Mouse (Mus musculus) ES-Bruce4 (cell line): Measurements from ENCODE around the gene Pfkm. TPM values are rescaled to one million over a fixed set of nuclear protein-coding genes. Genes with fewer than 3 reads are reported as not detected.

Source experiments
- H3K27ac ChIP-seq: 2 replicates; pipeline ENCODE4 v1.5.1; 2012; ENCODE audit warnings: low read length, inconsistent platforms; ENCODE audit not compliant: insufficient read depth
- H3K27me3 ChIP-seq: 2 replicates; pipeline ENCODE4 v1.6.1; 2012; ENCODE audit warnings: mild to moderate bottlenecking, low read length, inconsistent platforms; ENCODE audit not compliant: control insufficient read depth, poor library complexity, insufficient read depth, severe bottlenecking
- H3K36me3 ChIP-seq: 2 replicates; pipeline ENCODE4 v1.6.1; 2012; ENCODE audit warnings: inconsistent platforms, mild to moderate bottlenecking, low read length, moderate library complexity; ENCODE audit not compliant: control insufficient read depth, poor library complexity, insufficient read depth, severe bottlenecking
- H3K4me1 ChIP-seq: one replicate; pipeline ENCODE4 v1.8.1; 2011; ENCODE audit warnings: low read length; ENCODE audit not compliant: control insufficient read depth, insufficient read depth
- H3K4me3 ChIP-seq: 2 replicates; pipeline ENCODE4 v1.5.1; 2011; ENCODE audit warnings: low read depth, mild to moderate bottlenecking, low read length
- H3K9ac ChIP-seq: 2 replicates; pipeline ENCODE4 v1.6.1; 2012; ENCODE audit warnings: low read depth, mild to moderate bottlenecking, inconsistent platforms; ENCODE audit not compliant: poor library complexity, severe bottlenecking
- H3K9me3 ChIP-seq: replicated peaks from 2 replicates; pipeline ENCODE4 v1.6.1; 2012; ENCODE audit warnings: mild to moderate bottlenecking, low read length, inconsistent platforms; ENCODE audit not compliant: control insufficient read depth, poor library complexity, insufficient read depth, severe bottlenecking
- CTCF ChIP-seq: IDR thresholded peaks from one replicate; pipeline ENCODE4 v1.8.1; 2011; ENCODE audit warnings: low read depth, low read length
- EP300 ChIP-seq: IDR thresholded peaks from 2 replicates; pipeline ENCODE4 v1.6.1; 2011; ENCODE audit warnings: low read depth, low read length; ENCODE audit not compliant: insufficient read depth
- POLR2A ChIP-seq: IDR thresholded peaks from one replicate; pipeline ENCODE4 v1.8.1; 2011; ENCODE audit warnings: low read length; ENCODE audit not compliant: insufficient read depth
- polyA plus RNA-seq: library from polyadenylated mRNA; stranded (reverse); fragments of >200 nt; gene quantifications from 2 replicates; pipeline ENCODE4 v1.2.4, GENCODE M21; 2011; ENCODE audit warnings: low read depth; ENCODE audit not compliant: missing spikeins, insufficient read depth, insufficient read length

Pfkm gene
- polyA plus RNA-seq, 1 experiment: 39.8 TPM

- TF ChIP-seq EP300: no peak
- no peak for TF ChIP-seq POLR2A
- TF ChIP-seq CTCF: no peak
- no peak overlapping the region for H3K27ac ChIP-seq
- H3K4me1 ChIP-seq: no peaks in the 10 kb centered on the region
- H3K4me3 ChIP-seq: no peak overlapping the region
- peaks cover 13% of the 10 kb centered on the region for H3K36me3 ChIP-seq
- no peak overlapping the region for H3K9ac ChIP-seq
- no peaks in the 10 kb centered on the region for H3K9me3 ChIP-seq
- H3K27me3 ChIP-seq: no peaks in the 10 kb centered on the region
These were observed 44.5 kb downstream of the Pfkm start for GRCm38 (mm10) chr15:98136871-98137270.

GRCm38 (mm10) chr15:98139763-98140162 is 47.4 kb downstream of the Pfkm start:
- Histone ChIP-seq H3K9me3 (no peaks in the 10 kb centered on the region), H3K9ac (no peak overlapping the region), H3K27me3 (no peaks in the 10 kb centered on the region), H3K4me1 (no peaks in the 10 kb centered on the region), H3K27ac (no peak overlapping the region), H3K36me3 (peaks cover 13% of the 10 kb centered on the region), H3K4me3 (no peak overlapping the region)
- TF ChIP-seq CTCF: no peak
- no peak for TF ChIP-seq POLR2A
- no peak for TF ChIP-seq EP300

DNA sequence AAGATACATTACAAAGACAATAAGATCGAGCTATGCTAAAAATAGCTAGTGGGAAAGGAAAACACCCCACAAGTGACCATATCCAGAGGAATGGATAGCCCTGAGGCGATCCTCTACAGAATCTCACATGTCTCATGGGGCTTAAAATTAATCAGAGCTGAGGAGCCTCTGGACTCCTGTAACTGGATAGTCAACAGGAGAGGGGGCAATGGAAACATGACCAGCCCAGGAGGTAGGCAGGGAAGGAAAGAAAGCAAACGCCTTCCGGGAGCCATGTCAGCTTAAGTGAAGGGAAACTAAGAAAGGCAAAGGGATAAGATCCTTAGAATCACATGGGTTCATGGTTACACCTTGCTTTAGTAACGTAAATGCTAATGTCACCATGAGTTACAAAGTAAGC is 48.4 kb downstream of the Pfkm start:
- H3K9me3 ChIP-seq: no peaks in the 10 kb centered on the region
- TF ChIP-seq EP300 (no peak), POLR2A (no peak), CTCF (no peak)
- no peak overlapping the region for H3K27ac ChIP-seq
- no peaks in the 10 kb centered on the region for H3K27me3 ChIP-seq
- peaks cover 9% of the 10 kb centered on the region for H3K36me3 ChIP-seq
- no peak overlapping the region for H3K4me3 ChIP-seq
- H3K4me1 ChIP-seq: no peaks in the 10 kb centered on the region
- H3K9ac ChIP-seq: no peak overlapping the region

- H3K27ac ChIP-seq: no peak overlapping the region
- H3K27me3 ChIP-seq: no peaks in the 10 kb centered on the region
- H3K9ac ChIP-seq: no peak overlapping the region
- H3K4me1 ChIP-seq: no peaks in the 10 kb centered on the region
- H3K9me3 ChIP-seq: no peaks in the 10 kb centered on the region
- H3K36me3 ChIP-seq: peaks cover 9% of the 10 kb centered on the region
- no peak overlapping the region for H3K4me3 ChIP-seq
- TF ChIP-seq CTCF (no peak), POLR2A (no peak), EP300 (no peak)
These were observed 50.1 kb downstream of the Pfkm start for GRCm38 (mm10) chr15:98142515-98142914.

GRCm38 (mm10) chr15:98144861-98145507 is 52.6 kb downstream of the Pfkm start:
- peaks cover 2% of the 10 kb centered on the region for H3K4me1 ChIP-seq
- peak overlapping the region; percentile 87 for H3K9ac ChIP-seq
- no peaks in the 10 kb centered on the region for H3K9me3 ChIP-seq
- H3K4me3 ChIP-seq: peak overlapping the region; percentile 69
- no peak for TF ChIP-seq CTCF
- no peak for TF ChIP-seq POLR2A
- no peak for TF ChIP-seq EP300
- H3K36me3 ChIP-seq: peaks cover 9% of the 10 kb centered on the region
- H3K27me3 ChIP-seq: no peaks in the 10 kb centered on the region
- H3K27ac ChIP-seq: peak overlapping the region; percentile 88

DNA sequence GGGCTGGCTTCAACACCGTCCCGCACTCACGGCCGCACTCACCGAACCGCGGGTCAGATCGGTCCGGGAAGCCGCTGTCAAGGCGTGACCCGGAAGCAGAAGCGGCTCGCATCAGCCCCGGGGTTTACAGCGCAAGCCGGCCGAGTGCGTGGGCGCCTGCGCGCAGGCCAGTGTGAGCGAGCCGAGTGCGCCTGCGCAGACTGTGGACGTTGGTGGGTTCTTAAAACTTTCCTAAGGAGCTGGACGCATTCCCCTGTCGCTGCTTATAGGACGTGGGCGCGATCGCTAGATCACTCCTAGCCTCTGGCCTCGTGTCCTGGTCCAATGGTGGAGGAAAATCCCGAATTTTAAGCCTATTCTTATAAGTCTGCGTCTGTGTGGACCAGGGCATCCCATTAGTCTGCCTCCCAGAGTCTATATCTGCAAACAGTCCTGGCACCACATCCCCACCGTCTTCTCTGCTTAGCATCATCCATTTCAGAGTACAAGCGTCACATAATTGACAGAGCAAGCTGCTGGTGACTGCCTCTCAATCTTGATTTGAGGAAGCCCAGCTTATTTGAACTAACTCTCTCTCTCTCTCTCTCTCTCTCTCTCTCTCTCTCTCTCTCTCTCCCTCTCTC is 53.3 kb downstream of the Pfkm start:
- Histone ChIP-seq H3K9me3 (no peaks in the 10 kb centered on the region), H3K27ac (peak overlapping the region; percentile 97), H3K4me1 (peaks cover 2% of the 10 kb centered on the region), H3K9ac (peak overlapping the region; percentile 87), H3K27me3 (no peaks in the 10 kb centered on the region), H3K36me3 (peaks cover 9% of the 10 kb centered on the region), H3K4me3 (peak overlapping the region; percentile 69)
- TF ChIP-seq EP300 (peak; percentile 56; the same call in 1 of the 2 replicates), POLR2A (peak; percentile 13), CTCF (no peak)
